Mouse (Mus musculus): Measurements from ENCODE around the gene Fam78a. TPM values are rescaled to one million over a fixed set of nuclear protein-coding genes. Genes with fewer than 3 reads are reported as not detected.
"Not testable (repeated sequence)": the region's sequence is repeated elsewhere in the genome, so short reads cannot be mapped to it uniquely, and the experiment has no call there.

Fam78a gene
- polyA plus RNA-seq, 1 experiment from 2014 or later: 1.5 TPM

- no peak overlapping the region for H3K27ac ChIP-seq
- peaks cover 96% of the 10 kb centered on the region for H3K36me3 ChIP-seq (replicated peaks)
- no peak overlapping the region for H3K4me3 ChIP-seq
- H3K4me1 ChIP-seq: no peaks in the 10 kb centered on the region
- H3K27me3 ChIP-seq (ENCODE audit: poor library complexity, severe bottlenecking): no peaks in the 10 kb centered on the region
- DNase-seq (ENCODE audit: extremely low spot score, low spot score): no peak
- H3K9me3 ChIP-seq: no peaks in the 10 kb centered on the region
- WGBS: 94% methylated on average over 10 of the region's 10 CpGs
Observed at GRCm38 (mm10) chr2:32046009-32046408, 38.6 kb downstream of the Fam78a start.

DNA sequence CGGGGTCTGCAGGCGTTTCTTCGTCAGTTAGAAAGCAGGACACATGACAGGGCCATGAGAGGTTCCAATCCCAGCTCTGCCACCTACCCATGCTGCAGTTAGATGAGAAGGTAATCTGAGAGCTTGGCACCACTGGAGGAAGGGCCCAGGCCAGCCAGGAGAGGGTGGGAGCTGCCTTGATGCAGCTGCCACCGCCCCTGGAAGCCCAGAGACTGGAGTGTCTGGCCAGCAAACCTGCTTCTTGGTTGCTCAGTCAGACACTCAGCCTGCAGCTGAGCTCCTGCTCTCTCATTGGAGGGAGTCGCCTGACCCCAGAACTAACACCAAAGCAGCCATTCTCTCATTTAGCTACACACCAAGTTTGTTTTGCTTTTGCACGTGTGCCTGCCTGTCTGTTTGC lies 39.3 kb downstream of the Fam78a start:
- H3K27ac ChIP-seq: no peak overlapping the region
- no peaks in the 10 kb centered on the region for H3K27me3 ChIP-seq (ENCODE audit: poor library complexity, severe bottlenecking)
- H3K36me3 ChIP-seq (replicated peaks): peaks cover 96% of the 10 kb centered on the region
- H3K4me3 ChIP-seq: no peak overlapping the region
- H3K9me3 ChIP-seq: no peaks in the 10 kb centered on the region
- H3K4me1 ChIP-seq: no peaks in the 10 kb centered on the region
- no peak for DNase-seq (ENCODE audit: extremely low spot score, low spot score)
- WGBS: 88% methylated on average over 6 of the region's 6 CpGs

DNA sequence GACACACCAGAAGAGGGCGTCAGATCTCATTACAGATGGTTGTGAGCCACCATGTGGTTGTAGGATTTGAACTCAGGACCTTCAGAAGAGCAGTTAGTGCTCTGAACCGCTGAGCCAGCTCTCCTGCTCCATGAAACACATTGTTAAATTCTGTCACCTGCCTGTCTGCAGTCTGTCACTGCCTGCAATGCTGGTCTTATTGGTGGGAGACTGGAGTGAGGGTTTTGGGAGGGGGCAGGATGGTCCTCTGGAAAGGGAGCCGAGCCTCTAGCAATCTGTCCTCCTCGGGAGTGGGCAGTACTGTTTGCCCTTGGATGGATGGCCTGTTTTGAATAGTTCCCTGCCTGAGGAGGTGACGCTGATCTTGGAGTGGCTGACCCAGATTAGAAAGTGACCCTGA lies 40.8 kb downstream of the Fam78a start:
- Histone ChIP-seq H3K36me3 (replicated peaks) (peaks cover 97% of the 10 kb centered on the region), H3K4me1 (no peaks in the 10 kb centered on the region)
- WGBS: 83% methylated on average over 5 of the region's 5 CpGs

GRCm38 (mm10) chr2:32041087-32041486 lies 43.6 kb downstream of the Fam78a start:
- no peak for DNase-seq (ENCODE audit: extremely low spot score, low spot score)
- Histone ChIP-seq H3K36me3 (replicated peaks) (peaks cover 98% of the 10 kb centered on the region), H3K27me3 (ENCODE audit: poor library complexity, severe bottlenecking) (no peaks in the 10 kb centered on the region), H3K27ac (no peak overlapping the region), H3K9me3 (no peaks in the 10 kb centered on the region), H3K4me1 (no peaks in the 10 kb centered on the region), H3K4me3 (no peak overlapping the region)
- WGBS: 96% methylated on average over 2 of the region's 2 CpGs

More for the DNA sequence above, 40.8 kb downstream of the Fam78a start:
- DNase-seq (ENCODE audit: extremely low spot score, low spot score): no peak
- Histone ChIP-seq H3K4me3 (no peak overlapping the region), H3K9me3 (no peaks in the 10 kb centered on the region), H3K27ac (no peak overlapping the region), H3K27me3 (ENCODE audit: poor library complexity, severe bottlenecking) (no peaks in the 10 kb centered on the region)

DNA sequence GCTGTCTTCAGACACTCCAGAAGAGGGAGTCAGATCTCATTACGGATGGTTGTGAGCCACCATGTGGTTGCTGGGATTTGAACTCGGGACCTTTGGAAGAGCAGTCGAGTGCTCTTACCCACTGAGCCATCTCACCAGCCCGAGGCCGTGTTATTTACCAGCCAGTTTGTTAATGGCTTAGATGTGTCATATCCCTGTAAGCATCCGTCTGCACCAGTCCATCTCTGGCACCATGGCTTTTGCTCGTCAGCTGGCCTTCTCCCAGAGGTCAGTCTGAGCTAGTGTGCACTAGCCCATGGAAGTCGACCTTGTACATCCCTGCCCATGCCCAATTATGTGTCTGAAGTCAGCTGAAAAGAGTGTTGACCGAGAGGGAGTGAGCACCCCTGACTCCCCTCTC lies 44.0 kb downstream of the Fam78a start:
- not testable (repeated sequence) for H3K4me1 ChIP-seq; H3K27me3 ChIP-seq (ENCODE audit: poor library complexity, severe bottlenecking); H3K27ac ChIP-seq; DNase-seq (ENCODE audit: extremely low spot score, low spot score); H3K9me3 ChIP-seq; H3K4me3 ChIP-seq
- peaks cover 98% of the 10 kb centered on the region for H3K36me3 ChIP-seq (replicated peaks)
- WGBS: 93% methylated on average over 9 of the region's 9 CpGs

DNA sequence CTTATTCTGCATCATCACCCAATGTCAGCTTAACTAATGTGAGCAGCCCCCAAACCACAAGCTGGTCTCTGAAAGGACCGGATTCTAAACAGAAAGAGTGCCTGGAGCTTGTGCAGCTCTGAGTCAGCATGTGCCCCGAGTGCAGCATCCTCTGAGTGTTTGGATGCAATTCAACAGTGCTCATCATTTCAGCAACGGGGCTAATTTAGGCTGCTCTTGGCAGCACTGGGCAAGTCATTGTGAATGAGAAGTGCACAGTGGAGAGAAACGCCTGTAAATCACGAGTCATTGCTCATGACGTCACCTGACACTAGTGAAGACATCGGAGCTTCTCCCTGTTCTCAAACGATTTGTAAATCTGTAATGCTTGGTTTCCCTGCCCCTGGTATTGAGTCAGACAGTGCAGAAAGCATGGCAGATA lies 46.0 kb downstream of the Fam78a start:
- H3K36me3 ChIP-seq (replicated peaks): peaks cover 98% of the 10 kb centered on the region
- DNase-seq (ENCODE audit: extremely low spot score, low spot score): no peak
- H3K4me1 ChIP-seq: no peaks in the 10 kb centered on the region
- H3K27ac ChIP-seq: no peak overlapping the region
- no peaks in the 10 kb centered on the region for H3K9me3 ChIP-seq
- no peaks in the 10 kb centered on the region for H3K27me3 ChIP-seq (ENCODE audit: poor library complexity, severe bottlenecking)
- 88% methylated on average over 8 of the region's 8 CpGs for WGBS
- no peak overlapping the region for H3K4me3 ChIP-seq

DNA sequence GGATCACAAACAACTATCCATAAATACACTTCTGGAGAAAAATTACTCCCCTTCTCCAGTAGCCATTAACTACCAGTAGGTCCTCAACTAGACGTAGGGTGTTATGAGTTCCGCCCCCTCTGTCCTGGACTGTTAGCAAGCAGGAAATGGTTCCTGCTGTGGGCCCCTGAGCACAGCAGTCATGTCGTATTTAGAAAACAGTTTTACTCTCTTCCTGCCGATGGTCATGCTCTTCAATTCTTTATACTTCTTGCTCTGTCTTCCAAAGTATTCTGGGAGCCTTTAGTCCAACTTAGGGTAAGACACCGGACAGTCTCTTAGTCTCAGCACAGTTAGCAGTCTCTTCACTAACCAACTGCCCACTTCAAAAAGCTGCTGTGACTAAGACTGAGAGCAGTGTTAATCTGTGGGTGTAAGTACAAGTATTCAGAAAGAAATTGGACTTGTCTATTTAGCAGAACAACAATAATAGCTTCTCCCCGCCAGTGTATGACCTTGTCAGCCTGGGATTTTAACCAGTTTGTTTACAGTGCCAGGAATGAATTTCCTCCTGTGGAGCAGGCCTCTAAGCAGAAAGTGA lies 47.3 kb downstream of the Fam78a start:
- H3K36me3 ChIP-seq (replicated peaks): peaks cover 98% of the 10 kb centered on the region
- 87% methylated on average over 6 of the region's 6 CpGs for WGBS
- no peak overlapping the region for H3K4me3 ChIP-seq
- H3K27me3 ChIP-seq (ENCODE audit: poor library complexity, severe bottlenecking): no peaks in the 10 kb centered on the region
- DNase-seq (ENCODE audit: extremely low spot score, low spot score): no peak
- H3K4me1 ChIP-seq: no peaks in the 10 kb centered on the region
- H3K27ac ChIP-seq: no peak overlapping the region
- no peaks in the 10 kb centered on the region for H3K9me3 ChIP-seq

DNA sequence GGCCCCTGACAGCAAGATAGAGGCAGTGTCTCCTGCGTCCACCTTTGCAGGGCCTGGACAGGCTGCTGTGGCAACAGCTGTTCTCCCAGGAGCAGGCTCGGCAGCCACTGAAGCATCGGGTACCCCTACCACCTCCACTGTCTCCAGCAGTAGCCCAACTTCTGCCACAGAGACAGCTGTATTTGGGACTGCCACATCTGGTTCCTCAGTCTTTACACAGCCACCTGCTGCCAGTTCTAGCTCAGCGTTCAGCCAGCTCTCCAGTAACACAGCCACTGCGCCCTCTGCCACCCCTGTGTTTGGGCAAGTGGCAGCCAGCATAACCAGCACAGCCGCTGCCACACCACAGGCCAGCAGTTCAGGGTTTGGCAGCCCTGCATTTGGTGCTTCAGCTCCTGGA lies 50.5 kb downstream of the Fam78a start:
- DNase-seq (ENCODE audit: extremely low spot score, low spot score): no peak
- H3K4me1 ChIP-seq: no peaks in the 10 kb centered on the region
- H3K27ac ChIP-seq: no peak overlapping the region
- H3K4me3 ChIP-seq: no peak overlapping the region
- 91% methylated on average over 6 of the region's 6 CpGs for WGBS
- peaks cover 97% of the 10 kb centered on the region for H3K36me3 ChIP-seq (replicated peaks)
- no peaks in the 10 kb centered on the region for H3K27me3 ChIP-seq (ENCODE audit: poor library complexity, severe bottlenecking)
- H3K9me3 ChIP-seq: no peaks in the 10 kb centered on the region

DNA sequence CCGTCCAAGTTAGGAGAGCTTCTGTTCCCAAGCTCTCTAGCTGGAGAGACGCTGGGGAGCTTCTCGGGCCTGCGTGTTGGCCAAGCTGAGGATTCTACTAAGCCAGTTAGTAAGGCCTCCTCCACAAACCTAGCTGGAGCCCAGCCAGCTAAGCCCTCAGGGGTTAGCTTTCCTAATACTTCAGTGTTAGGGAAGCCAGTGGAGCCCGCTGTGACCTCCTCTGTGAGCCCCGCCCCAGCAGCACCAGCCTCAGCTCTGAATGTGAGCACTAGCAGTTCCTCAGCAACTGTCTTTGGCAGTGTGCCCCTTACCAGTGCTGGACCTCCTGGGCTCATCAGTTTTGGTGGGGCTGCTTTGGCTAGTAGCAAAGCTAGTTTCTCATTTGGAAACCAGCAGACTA lies 51.2 kb downstream of the Fam78a start:
- WGBS: 87% methylated on average over 6 of the region's 6 CpGs
- no peak overlapping the region for H3K27ac ChIP-seq

GRCm38 (mm10) chr2:32029636-32030035 lies 55.0 kb downstream of the Fam78a start:
- peaks cover 94% of the 10 kb centered on the region for H3K36me3 ChIP-seq (replicated peaks)
- H3K4me3 ChIP-seq: no peak overlapping the region
- H3K4me1 ChIP-seq: no peaks in the 10 kb centered on the region
- no peaks in the 10 kb centered on the region for H3K27me3 ChIP-seq (ENCODE audit: poor library complexity, severe bottlenecking)
- no peaks in the 10 kb centered on the region for H3K9me3 ChIP-seq
- no peak for DNase-seq (ENCODE audit: extremely low spot score, low spot score)
- no peak overlapping the region for H3K27ac ChIP-seq
- 85% methylated on average over 3 of the region's 3 CpGs for WGBS

More for the DNA sequence above, 51.2 kb downstream of the Fam78a start:
- no peak overlapping the region for H3K4me3 ChIP-seq
- H3K4me1 ChIP-seq: no peaks in the 10 kb centered on the region
- no peak for DNase-seq (ENCODE audit: extremely low spot score, low spot score)
- H3K27me3 ChIP-seq (ENCODE audit: poor library complexity, severe bottlenecking): no peaks in the 10 kb centered on the region
- no peaks in the 10 kb centered on the region for H3K9me3 ChIP-seq
- H3K36me3 ChIP-seq (replicated peaks): peaks cover 95% of the 10 kb centered on the region

- 91% methylated on average over 4 of the region's 4 CpGs for WGBS
- Histone ChIP-seq H3K9me3 (no peaks in the 10 kb centered on the region), H3K4me1 (no peaks in the 10 kb centered on the region), H3K27ac (no peak overlapping the region), H3K4me3 (no peak overlapping the region), H3K36me3 (replicated peaks) (peaks cover 92% of the 10 kb centered on the region), H3K27me3 (ENCODE audit: poor library complexity, severe bottlenecking) (no peaks in the 10 kb centered on the region)
- DNase-seq (ENCODE audit: extremely low spot score, low spot score): no peak
Observed at GRCm38 (mm10) chr2:32024372-32024771, 60.3 kb downstream of the Fam78a start.

DNA sequence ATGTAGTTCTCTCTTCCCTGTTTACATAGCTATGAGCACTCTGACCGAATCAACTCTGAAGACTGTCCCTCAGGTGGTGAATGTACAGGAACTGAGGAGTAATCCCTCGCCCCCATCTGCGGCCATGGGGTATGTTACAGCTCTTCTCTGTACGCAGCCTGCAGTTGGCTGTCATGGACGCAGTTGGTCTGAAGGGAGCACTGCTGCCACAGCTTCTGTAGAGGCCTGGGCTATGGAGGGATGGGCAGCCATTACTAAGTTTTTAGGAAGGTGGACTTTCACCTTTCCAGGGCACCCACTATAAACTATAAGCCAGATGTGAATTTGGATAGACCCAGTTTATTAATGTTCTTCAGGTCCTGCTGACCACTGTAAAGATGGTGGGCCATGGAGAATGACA lies 64.4 kb downstream of the Fam78a start:
- H3K27me3 ChIP-seq (ENCODE audit: poor library complexity, severe bottlenecking): no peaks in the 10 kb centered on the region
- H3K9me3 ChIP-seq: no peaks in the 10 kb centered on the region
- no peak overlapping the region for H3K27ac ChIP-seq
- no peak for DNase-seq (ENCODE audit: extremely low spot score, low spot score)
- no peak overlapping the region for H3K4me3 ChIP-seq
- 93% methylated on average over 5 of the region's 5 CpGs for WGBS
- H3K4me1 ChIP-seq: no peaks in the 10 kb centered on the region
- peaks cover 96% of the 10 kb centered on the region for H3K36me3 ChIP-seq (replicated peaks)

- peaks cover 96% of the 10 kb centered on the region for H3K36me3 ChIP-seq (replicated peaks)
- no peaks in the 10 kb centered on the region for H3K9me3 ChIP-seq
- H3K27ac ChIP-seq: no peak overlapping the region
- H3K4me1 ChIP-seq: no peaks in the 10 kb centered on the region
- 91% methylated on average over 4 of the region's 4 CpGs for WGBS
- no peak overlapping the region for H3K4me3 ChIP-seq
- H3K27me3 ChIP-seq (ENCODE audit: poor library complexity, severe bottlenecking): no peaks in the 10 kb centered on the region
- DNase-seq (ENCODE audit: extremely low spot score, low spot score): no peak
Observed at GRCm38 (mm10) chr2:32019704-32020103, 65.0 kb downstream of the Fam78a start.

DNA sequence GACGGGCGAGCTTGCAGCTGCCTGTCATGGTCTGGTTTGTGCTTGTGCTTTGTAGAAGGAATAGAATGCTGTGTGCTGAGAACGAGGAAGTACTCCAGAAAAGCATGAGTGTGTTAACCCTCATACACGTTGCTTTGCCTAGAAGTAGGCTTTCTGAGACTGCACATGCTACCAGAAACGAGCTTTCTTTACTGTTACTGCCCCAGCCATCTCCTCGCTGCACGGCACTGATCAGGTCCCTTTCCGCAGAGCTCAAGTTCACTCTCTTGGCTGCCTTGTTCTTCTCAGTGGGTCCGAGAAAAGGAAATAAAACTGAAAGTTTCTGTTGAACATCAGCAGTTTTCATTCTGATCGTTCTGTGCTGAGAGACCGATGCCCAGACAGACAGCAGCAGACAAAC lies 75.9 kb downstream of the Fam78a start:
- H3K36me3 ChIP-seq (replicated peaks): peaks cover 97% of the 10 kb centered on the region
- no peaks in the 10 kb centered on the region for H3K9me3 ChIP-seq
- no peak for DNase-seq (ENCODE audit: extremely low spot score, low spot score)
- 92% methylated on average over 11 of the region's 11 CpGs for WGBS
- H3K27me3 ChIP-seq (ENCODE audit: poor library complexity, severe bottlenecking): no peaks in the 10 kb centered on the region
- H3K27ac ChIP-seq: no peak overlapping the region
- H3K4me3 ChIP-seq: no peak overlapping the region
- H3K4me1 ChIP-seq: no peaks in the 10 kb centered on the region
